Mouse (Mus musculus): ENCODE results near the gene Cd244a. TPM values are rescaled to one million over a fixed set of nuclear protein-coding genes. Genes with fewer than 3 reads are reported as not detected.

The Cd244a gene
- polyA plus RNA-seq, 1 experiment from 2014 or later, result 0.48 TPM

- Histone ChIP-seq H3K27me3 (replicated peaks) (no peaks in the 10 kb centered on the region), H3K36me3 (no peaks in the 10 kb centered on the region), H3K27ac (no peak overlapping the region), H3K4me3 (replicated peaks) (no peak overlapping the region), H3K4me1 (replicated peaks) (no peaks in the 10 kb centered on the region), H3K9me3 (no peaks in the 10 kb centered on the region), H3K4me2 (replicated peaks) (no peak overlapping the region), H3K9ac (no peak overlapping the region)
- 72% methylated on average over 7 of the region's 7 CpGs for WGBS
- no peak for ATAC-seq
Measured at GRCm38 (mm10) chr1:171630041-171630440, 71.0 kb downstream of the Cd244a start.

- no peak for ATAC-seq
- WGBS, result 73% methylated on average over 4 of the region's 4 CpGs
Measured at GRCm38 (mm10) chr1:171630912-171631311, 71.9 kb downstream of the Cd244a start.

GRCm38 (mm10) chr1:171631447-171631846 lies 72.5 kb downstream of the Cd244a start:
- Histone ChIP-seq H3K9ac (no peak overlapping the region), H3K27ac (no peak overlapping the region), H3K4me3 (replicated peaks) (no peak overlapping the region), H3K9me3 (no peaks in the 10 kb centered on the region), H3K36me3 (no peaks in the 10 kb centered on the region), H3K4me2 (replicated peaks) (no peak overlapping the region), H3K27me3 (replicated peaks) (no peaks in the 10 kb centered on the region), H3K4me1 (replicated peaks) (no peaks in the 10 kb centered on the region)
- ATAC-seq, result no peak
- WGBS, result 51% methylated on average over 2 of the region's 2 CpGs

More at GRCm38 (mm10) chr1:171630912-171631311, 71.9 kb downstream of the Cd244a start:
- H3K4me1 ChIP-seq (replicated peaks), result no peaks in the 10 kb centered on the region
- no peaks in the 10 kb centered on the region for H3K9me3 ChIP-seq
- H3K27ac ChIP-seq, result no peak overlapping the region
- H3K4me2 ChIP-seq (replicated peaks), result no peak overlapping the region
- H3K27me3 ChIP-seq (replicated peaks), result no peaks in the 10 kb centered on the region
- H3K4me3 ChIP-seq (replicated peaks), result no peak overlapping the region
- H3K36me3 ChIP-seq, result no peaks in the 10 kb centered on the region
- H3K9ac ChIP-seq, result no peak overlapping the region

GRCm38 (mm10) chr1:171635696-171636095 lies 76.7 kb downstream of the Cd244a start:
- no peak overlapping the region for H3K4me3 ChIP-seq (replicated peaks)
- H3K9me3 ChIP-seq, result no peaks in the 10 kb centered on the region
- ATAC-seq, result no peak
- no peaks in the 10 kb centered on the region for H3K36me3 ChIP-seq
- H3K9ac ChIP-seq, result no peak overlapping the region
- H3K27ac ChIP-seq, result no peak overlapping the region
- WGBS, result 58% methylated on average over 6 of the region's 6 CpGs
- no peaks in the 10 kb centered on the region for H3K4me1 ChIP-seq (replicated peaks)
- no peak overlapping the region for H3K4me2 ChIP-seq (replicated peaks)
- H3K27me3 ChIP-seq (replicated peaks), result no peaks in the 10 kb centered on the region

GRCm38 (mm10) chr1:171637101-171637500 lies 78.1 kb downstream of the Cd244a start:
- no peak overlapping the region for H3K9ac ChIP-seq
- H3K4me2 ChIP-seq (replicated peaks), result no peak overlapping the region
- no peaks in the 10 kb centered on the region for H3K36me3 ChIP-seq
- no peaks in the 10 kb centered on the region for H3K9me3 ChIP-seq
- ATAC-seq, result no peak
- WGBS, result 80% methylated on average over 8 of the region's 8 CpGs
- H3K4me3 ChIP-seq (replicated peaks), result no peak overlapping the region
- H3K27me3 ChIP-seq (replicated peaks), result no peaks in the 10 kb centered on the region
- no peaks in the 10 kb centered on the region for H3K4me1 ChIP-seq (replicated peaks)
- no peak overlapping the region for H3K27ac ChIP-seq

- H3K27ac ChIP-seq, result no peak overlapping the region
- H3K9ac ChIP-seq, result no peak overlapping the region
- no peaks in the 10 kb centered on the region for H3K4me1 ChIP-seq (replicated peaks)
- H3K4me2 ChIP-seq (replicated peaks), result no peak overlapping the region
- H3K4me3 ChIP-seq (replicated peaks), result no peak overlapping the region
- H3K27me3 ChIP-seq (replicated peaks), result no peaks in the 10 kb centered on the region
- no peak for ATAC-seq
- WGBS, result 80% methylated on average over 2 of the region's 2 CpGs
- H3K36me3 ChIP-seq, result no peaks in the 10 kb centered on the region
- no peaks in the 10 kb centered on the region for H3K9me3 ChIP-seq
Measured at GRCm38 (mm10) chr1:171638686-171639085, 79.7 kb downstream of the Cd244a start.

- Histone ChIP-seq H3K36me3 (no peaks in the 10 kb centered on the region), H3K9ac (no peak overlapping the region), H3K4me3 (replicated peaks) (no peak overlapping the region), H3K4me1 (replicated peaks) (no peaks in the 10 kb centered on the region), H3K27ac (no peak overlapping the region), H3K27me3 (replicated peaks) (no peaks in the 10 kb centered on the region), H3K9me3 (no peaks in the 10 kb centered on the region), H3K4me2 (replicated peaks) (no peak overlapping the region)
- no peak for ATAC-seq
- WGBS, result 93% methylated on average over 6 of the region's 6 CpGs
Measured at GRCm38 (mm10) chr1:171640796-171641195, 81.8 kb downstream of the Cd244a start.

GRCm38 (mm10) chr1:171643612-171644011 lies 84.6 kb downstream of the Cd244a start:
- whole genome bisulfite sequencing, result 71% methylated on average over 7 of the region's 7 CpGs
- no peak overlapping the region for H3K9ac ChIP-seq
- no peak overlapping the region for H3K4me3 ChIP-seq (replicated peaks)
- no peak overlapping the region for H3K4me2 ChIP-seq (replicated peaks)
- no peaks in the 10 kb centered on the region for H3K36me3 ChIP-seq
- H3K4me1 ChIP-seq (replicated peaks), result no peaks in the 10 kb centered on the region
- H3K27ac ChIP-seq, result no peak overlapping the region
- H3K9me3 ChIP-seq, result no peaks in the 10 kb centered on the region
- no peak for ATAC-seq
- no peaks in the 10 kb centered on the region for H3K27me3 ChIP-seq (replicated peaks)

- Histone ChIP-seq H3K4me1 (replicated peaks) (no peaks in the 10 kb centered on the region), H3K27me3 (replicated peaks) (no peaks in the 10 kb centered on the region), H3K9ac (no peak overlapping the region), H3K4me2 (replicated peaks) (no peak overlapping the region), H3K36me3 (no peaks in the 10 kb centered on the region), H3K4me3 (replicated peaks) (no peak overlapping the region), H3K9me3 (no peaks in the 10 kb centered on the region), H3K27ac (no peak overlapping the region)
- no peak for ATAC-seq
- WGBS, result 67% methylated on average over 5 of the region's 5 CpGs
Measured at GRCm38 (mm10) chr1:171646429-171646940, 87.5 kb downstream of the Cd244a start.

- 85% methylated on average over 5 of the region's 5 CpGs for WGBS
- Histone ChIP-seq H3K27ac (no peak overlapping the region), H3K36me3 (no peaks in the 10 kb centered on the region), H3K4me2 (replicated peaks) (no peak overlapping the region), H3K27me3 (replicated peaks) (no peaks in the 10 kb centered on the region), H3K9ac (no peak overlapping the region), H3K9me3 (no peaks in the 10 kb centered on the region), H3K4me3 (replicated peaks) (no peak overlapping the region), H3K4me1 (replicated peaks) (no peaks in the 10 kb centered on the region)
- ATAC-seq, result no peak
Measured at GRCm38 (mm10) chr1:171647716-171648115, 88.7 kb downstream of the Cd244a start.

GRCm38 (mm10) chr1:171648840-171649239 lies 89.8 kb downstream of the Cd244a start:
- WGBS, result 71% methylated on average over 8 of the region's 8 CpGs
- Histone ChIP-seq H3K36me3 (no peaks in the 10 kb centered on the region), H3K4me2 (replicated peaks) (no peak overlapping the region), H3K4me3 (replicated peaks) (no peak overlapping the region), H3K9me3 (no peaks in the 10 kb centered on the region), H3K9ac (no peak overlapping the region), H3K27ac (no peak overlapping the region), H3K27me3 (replicated peaks) (no peaks in the 10 kb centered on the region), H3K4me1 (replicated peaks) (no peaks in the 10 kb centered on the region)
- ATAC-seq, result no peak

- H3K4me1 ChIP-seq (replicated peaks), result no peaks in the 10 kb centered on the region
- H3K4me3 ChIP-seq (replicated peaks), result no peak within 1 kb of the TSS
- H3K9me3 ChIP-seq, result no peaks in the 10 kb centered on the region
- no peaks in the 10 kb centered on the region for H3K36me3 ChIP-seq
- no peak for ATAC-seq
- H3K4me2 ChIP-seq (replicated peaks), result no peak within 1 kb of the TSS
- 87% methylated on average over 5 of the region's 5 CpGs for WGBS
- H3K9ac ChIP-seq, result no peak within 1 kb of the TSS
- H3K27me3 ChIP-seq (replicated peaks), result no peaks in the 10 kb centered on the region
- H3K27ac ChIP-seq, result no peak within 1 kb of the TSS
Measured at GRCm38 (mm10) chr1:171652734-171653133, 93.7 kb downstream of the Cd244a start, which contains the start of gene Slamf7. Gene Slamf7 (minus strand): TSS chr1:171653035.

GRCm38 (mm10) chr1:171658561-171658991 lies 99.6 kb downstream of the Cd244a start:
- 66% methylated on average over 5 of the region's 5 CpGs for WGBS
- no peak for ATAC-seq
- Histone ChIP-seq H3K4me2 (replicated peaks) (no peak overlapping the region), H3K27ac (no peak overlapping the region), H3K36me3 (no peaks in the 10 kb centered on the region), H3K4me1 (replicated peaks) (no peaks in the 10 kb centered on the region), H3K4me3 (replicated peaks) (no peak overlapping the region), H3K27me3 (replicated peaks) (no peaks in the 10 kb centered on the region), H3K9me3 (no peaks in the 10 kb centered on the region), H3K9ac (no peak overlapping the region)

Data from intestine, embryonic 15.5 days (tissue).